In genomic region chr13:117676418-117676817, GRCm38 (mm10) we compare ENCODE assay signal across 24 mouse cellular contexts.
DNase-seq lines count a peak whose midpoint lies in the region; ATAC-seq and TF ChIP-seq lines count a peak whose summit lies in the region.
"Had no signal": no experiment of that assay in that cellular context is flagged by ENCODE, and none has a peak within 500 bp of the region (broad histone marks: within the 10 kb centered on the region; RNA-seq: fewer than 3 reads in every experiment).

No protein-coding gene starts in this region.

- TF ChIP-seq POLR2A in CH12.LX (IDR thresholded peaks at IDR 0.05; ENCODE audit: low read depth, low read length): no peak

- no peaks in the 10 kb centered on the region for H3K79me2 ChIP-seq in CH12.LX (replicated peaks; ENCODE audit: control insufficient read depth, extremely low read depth, insufficient read depth, poor library complexity, severe bottlenecking)

- H3K9ac ChIP-seq in forebrain, postnatal 0 days: no peak overlapping the region
- no peak overlapping the region for H3K9ac ChIP-seq in forebrain, embryonic 15.5 days (replicated peaks)
- no peak overlapping the region for H3K9ac ChIP-seq in CH12.LX (ENCODE audit: insufficient read depth, low read depth)
- H3K9ac ChIP-seq: embryonic facial prominence, embryonic 12.5 days; embryonic facial prominence, embryonic 15.5 days; forebrain, embryonic 12.5 days; hindbrain, embryonic 12.5 days; hindbrain, embryonic 15.5 days had no signal

- H3K27ac ChIP-seq in forebrain, postnatal 0 days (ENCODE audit: low read depth, low read length): no peak overlapping the region
- no peak overlapping the region for H3K27ac ChIP-seq in forebrain, embryonic 15.5 days (replicated peaks)
- no peak overlapping the region for H3K27ac ChIP-seq in CH12.LX (ENCODE audit: insufficient read depth, low read depth)
- H3K27ac ChIP-seq: embryonic facial prominence, embryonic 12.5 days; embryonic facial prominence, embryonic 15.5 days; forebrain, embryonic 12.5 days; gastrocnemius, adult 2 months; hindbrain, embryonic 12.5 days; hindbrain, embryonic 15.5 days had no signal

- TF ChIP-seq EP300 in CH12.LX (IDR thresholded peaks at IDR 0.05; ENCODE audit: low read length): no peak

- H3K9me3 ChIP-seq in forebrain, postnatal 0 days (ENCODE audit: low read length): no peaks in the 10 kb centered on the region
- no peaks in the 10 kb centered on the region for H3K9me3 ChIP-seq in forebrain, embryonic 15.5 days
- peaks cover 2% of the 10 kb centered on the region for H3K9me3 ChIP-seq in CH12.LX (replicated peaks; ENCODE audit: low read length)
- H3K9me3 ChIP-seq: embryonic facial prominence, embryonic 12.5 days; embryonic facial prominence, embryonic 15.5 days; forebrain, embryonic 12.5 days; hindbrain, embryonic 12.5 days; hindbrain, embryonic 15.5 days had no signal

- WGBS in forebrain, postnatal 0 days: 71% methylated on average over 5 of the region's 5 CpGs
- 71% methylated on average over 5 of the region's 5 CpGs for WGBS in forebrain, embryonic 15.5 days

- DNase-seq in forebrain, postnatal 0 days: peak; percentile 13
- peak; percentile 22 for DNase-seq in layer of hippocampus, adult 9-11 months
- DNase-seq in layer of hippocampus, adult 8-10 months (ENCODE audit: low spot score in 2 of 2): no peak
- DNase-seq in CH12.LX (ENCODE audit: extremely low read depth): no peak
- DNase-seq in brain, adult 2 months (ENCODE audit: low read depth, low spot score): peak; percentile 64
- DNase-seq in urinary bladder, postnatal 36 days (ENCODE audit: low spot score in 2 of 2): no peak
- DNase-seq: adrenal gland, adult 2 months; adrenal gland, postnatal 14 days; B cell, adult 2 months; cerebellum, adult 9-11 months; cerebellum, postnatal 25 days; gastrocnemius, adult 2 months; gastrocnemius, postnatal 14 days; heart, adult 11 months had no signal

- H3K36me3 ChIP-seq in forebrain, postnatal 0 days (ENCODE audit: insufficient read depth): no peaks in the 10 kb centered on the region
- H3K36me3 ChIP-seq in forebrain, embryonic 15.5 days: no peaks in the 10 kb centered on the region
- no peaks in the 10 kb centered on the region for H3K36me3 ChIP-seq in CH12.LX (replicated peaks in 1 of 2; ENCODE audit: control insufficient read depth in 1 of 2, insufficient read depth in 1 of 2, low read length in 1 of 2)
- H3K36me3 ChIP-seq: embryonic facial prominence, embryonic 12.5 days; embryonic facial prominence, embryonic 15.5 days; forebrain, embryonic 12.5 days; hindbrain, embryonic 12.5 days; hindbrain, embryonic 15.5 days had no signal

- H3K4me3 ChIP-seq in forebrain, postnatal 0 days (ENCODE audit: low read depth, low read length): no peak overlapping the region
- no peak overlapping the region for H3K4me3 ChIP-seq in forebrain, embryonic 15.5 days
- no peak overlapping the region for H3K4me3 ChIP-seq in CH12.LX (replicated peaks in 1 of 3; ENCODE audit: low read depth in 2 of 3, low read length in 2 of 3, poor library complexity in 1 of 3)
- H3K4me3 ChIP-seq: embryonic facial prominence, embryonic 12.5 days; embryonic facial prominence, embryonic 15.5 days; forebrain, embryonic 12.5 days; gastrocnemius, adult 2 months; hindbrain, embryonic 12.5 days; hindbrain, embryonic 15.5 days had no signal

- ATAC-seq in forebrain, postnatal 0 days: no peak
- ATAC-seq in forebrain, embryonic 15.5 days (replicated peaks): no peak
- ATAC-seq in monocyte, adult 5-6 weeks (replicated peaks; ENCODE audit: insufficient number of reproducible peaks, low FRiP score, low TSS enrichment, poor library complexity, severe bottlenecking): no peak
- ATAC-seq: intestine, postnatal 0 days; Patski had no signal

- in situ Hi-C loops in CH12.LX (cut with MboI; ENCODE audit: low pct_ligation_motif_present, low pct_unique_long_range_greater_than_20kb, low sequenced_read_pairs): no loop called here

- no peak for TF ChIP-seq CTCF in forebrain, postnatal 0 days (IDR thresholded peaks at IDR 0.05; ENCODE audit: low read depth)
- no peak for TF ChIP-seq CTCF in CH12.LX (conservative IDR thresholded peaks at IDR 0.05 in 1 of 2, IDR thresholded peaks at IDR 0.05 in 1 of 2; ENCODE audit: low read depth in 2 of 2, low read length in 2 of 2)

- no peaks in the 10 kb centered on the region for H3K4me1 ChIP-seq in forebrain, postnatal 0 days (ENCODE audit: insufficient read depth)
- no peaks in the 10 kb centered on the region for H3K4me1 ChIP-seq in forebrain, embryonic 15.5 days
- no peaks in the 10 kb centered on the region for H3K4me1 ChIP-seq in CH12.LX (ENCODE audit: control insufficient read depth in 1 of 2, insufficient read depth in 2 of 2)
- H3K4me1 ChIP-seq: embryonic facial prominence, embryonic 12.5 days; embryonic facial prominence, embryonic 15.5 days; forebrain, embryonic 12.5 days; hindbrain, embryonic 12.5 days; hindbrain, embryonic 15.5 days had no signal

- dilution Hi-C loops in CH12.LX (cut with MboI; ENCODE audit: extremely low pct_ligation_motif_present, extremely low pct_unique_long_range_greater_than_20kb, low sequenced_read_pairs): no loop called here

- no peaks in the 10 kb centered on the region for H3K27me3 ChIP-seq in forebrain, postnatal 0 days (ENCODE audit: insufficient read depth, low read length)
- H3K27me3 ChIP-seq in forebrain, embryonic 15.5 days: no peaks in the 10 kb centered on the region
- H3K27me3 ChIP-seq in CH12.LX (replicated peaks): no peaks in the 10 kb centered on the region
- H3K27me3 ChIP-seq: embryonic facial prominence, embryonic 12.5 days; embryonic facial prominence, embryonic 15.5 days; forebrain, embryonic 12.5 days; hindbrain, embryonic 12.5 days; hindbrain, embryonic 15.5 days; Patski had no signal

- no peak overlapping the region for H3K4me2 ChIP-seq in forebrain, postnatal 0 days (ENCODE audit: low read depth)
- no peak overlapping the region for H3K4me2 ChIP-seq in forebrain, embryonic 15.5 days (replicated peaks)
- no peak overlapping the region for H3K4me2 ChIP-seq in CH12.LX (ENCODE audit: insufficient read depth, low read depth, poor library complexity, severe bottlenecking)
- H3K4me2 ChIP-seq: embryonic facial prominence, embryonic 12.5 days; embryonic facial prominence, embryonic 15.5 days; forebrain, embryonic 12.5 days; heart, embryonic 11.5 days; hindbrain, embryonic 12.5 days; hindbrain, embryonic 15.5 days had no signal

- TF ChIP-seq RAD21 in CH12.LX (IDR thresholded peaks at IDR 0.05; ENCODE audit: low read depth, low read length): no peak

TF ChIP-seq in CH12.LX, 34 proteins besides CTCF, POLR2A, EP300 and RAD21:
- TF ChIP-seq MAFK (IDR thresholded peaks at IDR 0.05; ENCODE audit: insufficient replicate concordance, low read length) (0 out of 2 replicates have a peak, but pooled peaks have one; percentile 39), MAX (IDR thresholded peaks at IDR 0.05; ENCODE audit: low read length) (no peak)

Comparison
In these comparisons a context has a peak if more than half of its experiments do, and no peak if none do; other contexts are left out.
1. DNase-seq: peak in forebrain, postnatal 0 days (single experiment), layer of hippocampus, adult 9-11 months (single experiment) and brain, adult 2 months (single experiment); none in layer of hippocampus, adult 8-10 months (0 of 2), CH12.LX (single experiment) and urinary bladder, postnatal 36 days (0 of 2).